Mouse (Mus musculus): ENCODE results near the gene Polr2f.

DNA sequence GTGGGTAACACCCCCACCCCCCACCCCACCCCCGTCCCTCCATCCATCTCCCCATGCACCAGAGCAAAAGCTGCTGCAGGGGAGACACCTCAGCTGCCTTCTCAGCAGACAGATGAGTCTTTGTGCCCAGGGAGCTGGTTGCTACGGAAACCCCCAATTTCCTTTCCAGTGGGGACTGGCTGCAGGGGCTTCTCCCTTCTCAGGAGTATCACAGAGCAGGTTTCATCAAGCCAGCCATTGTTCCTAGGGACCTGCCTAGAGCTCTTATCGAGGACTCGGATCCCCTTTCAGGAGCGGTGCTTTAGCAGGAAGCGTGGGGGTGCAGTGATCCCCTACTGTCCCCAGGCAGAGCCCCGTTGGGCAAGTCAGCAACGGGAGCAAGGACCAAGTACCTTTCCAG lies 11.1 kb downstream of the Polr2f start:
- TF ChIP-seq EP300 (optimal IDR thresholded peaks at IDR 0.05) (no peak), CTCF (IDR thresholded peaks at IDR 0.05; ENCODE audit: low read depth) (no peak)

Data from stomach, postnatal 0 days (tissue).